Mouse (Mus musculus) MEL (cell line): ENCODE results near the gene Asb17. TPM values are rescaled to one million over a fixed set of nuclear protein-coding genes. Genes with fewer than 3 reads are reported as not detected.

ENCODE experiments used
- DNase-seq: peaks from one replicate; pipeline ENCODE4 v3.0.0; 2011; ENCODE audit warnings: low read depth, low spot score
- H3K27ac ChIP-seq: 2 replicates; pipeline ENCODE4 v1.5.1; 2012; ENCODE audit warnings: low read depth, mild to moderate bottlenecking, control low read depth, low read length, moderate library complexity; ENCODE audit not compliant: control insufficient read depth
- H3K27me3 ChIP-seq, 2 experiments: fragments of 150-350 bp in 1 of 2; sonication (generic) in 1 of 2; 2 replicates each; pipeline ENCODE4 v1.6.1; 2012; ENCODE audit warnings: low read length in 2 of 2, mild to moderate bottlenecking in 2 of 2, improper control_type of control experiment in 1 of 2, moderate library complexity in 1 of 2; ENCODE audit not compliant: insufficient read depth in 2 of 2, control insufficient read depth in 1 of 2
- H3K36me3 ChIP-seq, 2 experiments: 2 replicates each; pipeline ENCODE4 v1.6.1; 2012 to 2014; ENCODE audit warnings: low read length in 2 of 2, improper control_type of control experiment in 1 of 2, inconsistent platforms in 1 of 2, mild to moderate bottlenecking in 1 of 2; ENCODE audit not compliant: insufficient read depth in 2 of 2, control insufficient read depth in 1 of 2
- H3K4me1 ChIP-seq, 2 experiments: fragments of 150-350 bp in 1 of 2; sonication (generic) in 1 of 2; 2 replicates each; pipeline ENCODE4 v1.6.1; 2012; ENCODE audit warnings: low read length in 2 of 2, improper control_type of control experiment in 1 of 2, mild to moderate bottlenecking in 1 of 2; ENCODE audit not compliant: insufficient read depth in 2 of 2, control insufficient read depth in 1 of 2
- H3K4me3 ChIP-seq, 2 experiments: fragments of 150-350 bp in 1 of 2; sonication (generic) in 1 of 2; 2 replicates each; pipeline ENCODE4 v1.5.1; 2012; ENCODE audit warnings: low read depth in 2 of 2, low read length in 2 of 2, mild to moderate bottlenecking in 2 of 2, moderate library complexity in 2 of 2, control low read depth in 1 of 2, improper control_type of control experiment in 1 of 2; ENCODE audit not compliant: control insufficient read depth in 1 of 2, insufficient read depth in 1 of 2
- H3K79me2 ChIP-seq: 2 replicates; pipeline ENCODE4 v1.6.1; 2012; ENCODE audit warnings: mild to moderate bottlenecking, low read length, moderate library complexity; ENCODE audit not compliant: control insufficient read depth, poor library complexity, insufficient read depth
- H3K9ac ChIP-seq: 2 replicates; pipeline ENCODE4 v1.6.1; 2012; ENCODE audit warnings: low read depth, mild to moderate bottlenecking, control low read depth, low read length, moderate library complexity; ENCODE audit not compliant: control insufficient read depth, poor library complexity, severe bottlenecking
- H3K9me3 ChIP-seq: fragments of 150-350 bp; sonication (generic); replicated peaks from 2 replicates; pipeline ENCODE4 v1.6.1; 2012; ENCODE audit warnings: mild to moderate bottlenecking, low read length, improper control_type of control experiment, moderate library complexity; ENCODE audit not compliant: insufficient read depth
- ETS1 ChIP-seq: IDR thresholded peaks from 2 replicates; pipeline ENCODE4 v1.6.1; 2012; ENCODE audit warnings: low read depth, mild to moderate bottlenecking, inconsistent platforms, low read length, improper control_type of control experiment, moderate library complexity
- GATA1 ChIP-seq: IDR thresholded peaks from 2 replicates; pipeline ENCODE4 v1.6.1; 2011; ENCODE audit warnings: low read depth, low read length, improper control_type of control experiment
- HCFC1 ChIP-seq: IDR thresholded peaks from 2 replicates; pipeline ENCODE4 v1.6.1; 2012; ENCODE audit warnings: low read depth, mild to moderate bottlenecking, inconsistent platforms, low read length, improper control_type of control experiment, moderate library complexity
- JUND ChIP-seq: IDR thresholded peaks from 2 replicates; pipeline ENCODE4 v1.6.1; 2011; ENCODE audit warnings: low read depth, mild to moderate bottlenecking, improper control_type of control experiment, low read length
- MAFK ChIP-seq: IDR thresholded peaks from 2 replicates; pipeline ENCODE4 v1.6.1; 2011; ENCODE audit warnings: low read depth, mild to moderate bottlenecking, low read length, improper control_type of control experiment, borderline replicate concordance
- MAX ChIP-seq: IDR thresholded peaks from 2 replicates; pipeline ENCODE4 v1.6.1; 2011; ENCODE audit warnings: low read length, improper control_type of control experiment
- MAZ ChIP-seq: IDR thresholded peaks from 2 replicates; pipeline ENCODE4 v1.6.1; 2012; ENCODE audit warnings: low read depth, mild to moderate bottlenecking, inconsistent platforms, low read length, improper control_type of control experiment
- MEF2A ChIP-seq: IDR thresholded peaks from 2 replicates; pipeline ENCODE4 v1.6.1; 2014; ENCODE audit warnings: low read depth, mild to moderate bottlenecking, inconsistent platforms, low read length, improper control_type of control experiment; ENCODE audit not compliant: poor library complexity, insufficient replicate concordance, severe bottlenecking; ENCODE audit errors: extremely low read depth
- MXI1 ChIP-seq: IDR thresholded peaks from 2 replicates; pipeline ENCODE4 v1.6.1; 2011; ENCODE audit warnings: mild to moderate bottlenecking, low read depth, low read length, improper control_type of control experiment
- NELFE ChIP-seq: IDR thresholded peaks from 2 replicates; pipeline ENCODE4 v1.6.1; 2011; ENCODE audit warnings: low read depth, low read length, improper control_type of control experiment
- NRF1 ChIP-seq: IDR thresholded peaks from 2 replicates; pipeline ENCODE4 v1.6.1; 2014; ENCODE audit warnings: low read depth, mild to moderate bottlenecking, inconsistent platforms, low read length, improper control_type of control experiment, moderate library complexity; ENCODE audit not compliant: poor library complexity, insufficient read depth, severe bottlenecking
- POLR2A ChIP-seq, 2 experiments: IDR thresholded peaks; 2 replicates each; pipeline ENCODE4 v1.6.1; 2011 to 2012; ENCODE audit warnings: low read length in 2 of 2, mild to moderate bottlenecking in 2 of 2, control low read depth in 1 of 2, improper control_type of control experiment in 1 of 2, low read depth in 1 of 2, moderate library complexity in 1 of 2; ENCODE audit not compliant: control insufficient read depth in 1 of 2, insufficient read depth in 1 of 2, poor library complexity in 1 of 2
- POLR2AphosphoS2 ChIP-seq: IDR thresholded peaks from 2 replicates; pipeline ENCODE4 v1.6.1; 2011; ENCODE audit warnings: low read length, improper control_type of control experiment
- POLR2AphosphoS5 ChIP-seq: IDR thresholded peaks from 2 replicates; pipeline ENCODE4 v1.6.1; 2012; ENCODE audit warnings: low read depth, borderline replicate concordance, mild to moderate bottlenecking, inconsistent platforms, low read length, moderate library complexity, mixed read lengths
- RCOR1 ChIP-seq: IDR thresholded peaks from 2 replicates; pipeline ENCODE4 v1.6.1; 2012; ENCODE audit warnings: low read depth, mild to moderate bottlenecking, inconsistent platforms, low read length, improper control_type of control experiment
- SIN3A ChIP-seq: IDR thresholded peaks from 2 replicates; pipeline ENCODE4 v1.6.1; 2012; ENCODE audit warnings: low read length, improper control_type of control experiment, inconsistent platforms
- SMC3 ChIP-seq: IDR thresholded peaks from 2 replicates; pipeline ENCODE4 v1.6.1; 2011; ENCODE audit warnings: low read depth, low read length, improper control_type of control experiment
- TAL1 ChIP-seq: IDR thresholded peaks from 2 replicates; pipeline ENCODE4 v1.6.1; 2012; ENCODE audit warnings: mild to moderate bottlenecking, inconsistent platforms, low read length, moderate library complexity, mixed read lengths
- USF1 ChIP-seq: IDR thresholded peaks from 2 replicates; pipeline ENCODE4 v1.6.1; 2014; ENCODE audit warnings: low read depth, mild to moderate bottlenecking, inconsistent platforms, low read length, improper control_type of control experiment, moderate library complexity
- ZC3H11A ChIP-seq: IDR thresholded peaks from 2 replicates; pipeline ENCODE4 v1.6.1; 2012; ENCODE audit warnings: low read depth, mild to moderate bottlenecking, inconsistent platforms, low read length, improper control_type of control experiment
- polyA plus RNA-seq, 2 experiments: library from polyadenylated mRNA; stranded (reverse) in 1 of 2; unstranded in 1 of 2; fragments of >175 nt in 1 of 2; fragments of >200 nt in 1 of 2; gene quantifications; 2 replicates each; pipeline versions ENCODE4 v1.2.1 to v1.2.4; 2012; ENCODE audit warnings: low replicate concordance in 2 of 2, low read depth in 1 of 2; ENCODE audit not compliant: insufficient read length in 2 of 2, insufficient read depth in 1 of 2, missing spikeins in 1 of 2
- total RNA-seq: library from RNA; depleted of rRNA; stranded (reverse); fragments of 300-350 nt; gene quantifications from 2 replicates; pipeline ENCODE4 v1.2.3, GENCODE M21; 2012

The Asb17 gene
- total and polyA plus RNA-seq, 3 experiments = 5.7 to 9.7 TPM; not detected in 1

DNA sequence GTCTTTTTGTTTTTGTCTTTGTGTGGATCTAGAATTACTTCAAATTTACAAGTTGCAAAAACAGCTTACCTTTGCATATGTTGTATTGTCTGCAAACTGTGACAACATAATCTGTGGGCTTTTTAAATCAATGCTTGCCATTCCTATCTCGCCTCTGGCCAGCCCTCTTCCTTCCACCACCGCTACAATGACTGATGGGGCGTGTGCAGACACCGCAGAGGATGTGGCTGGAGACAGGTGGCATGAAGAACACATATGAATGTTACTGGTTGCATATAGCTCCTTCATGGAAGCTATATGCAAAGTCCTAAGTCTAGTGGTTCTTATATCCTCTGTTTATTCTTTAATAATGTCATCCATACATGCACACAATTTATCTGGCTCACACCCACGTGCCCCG is 53.2 kb downstream of the Asb17 start:
- Histone ChIP-seq H3K9me3 (no peaks in the 10 kb centered on the region), H3K4me3 (no peak overlapping the region), H3K9ac (no peak overlapping the region), H3K4me1 (0 out of 4 replicates have a peak, but pooled peaks cover 0 to 4% of the 10 kb centered on the region in 2 experiments), H3K27me3 (no peaks in the 10 kb centered on the region), H3K36me3 (no peaks in the 10 kb centered on the region; a peak in 1 of 4 replicates), H3K79me2 (no peaks in the 10 kb centered on the region), H3K27ac (no peak overlapping the region)
- TF ChIP-seq USF1 (no peak), JUND (no peak), MAX (no peak), POLR2AphosphoS5 (no peak), NELFE (no peak), MAZ (no peak), GATA1 (no peak), MEF2A (no peak), MXI1 (no peak), TAL1 (no peak), HCFC1 (no peak), SMC3 (no peak), RCOR1 (no peak), ETS1 (no peak)
- DNase-seq = no peak

DNA sequence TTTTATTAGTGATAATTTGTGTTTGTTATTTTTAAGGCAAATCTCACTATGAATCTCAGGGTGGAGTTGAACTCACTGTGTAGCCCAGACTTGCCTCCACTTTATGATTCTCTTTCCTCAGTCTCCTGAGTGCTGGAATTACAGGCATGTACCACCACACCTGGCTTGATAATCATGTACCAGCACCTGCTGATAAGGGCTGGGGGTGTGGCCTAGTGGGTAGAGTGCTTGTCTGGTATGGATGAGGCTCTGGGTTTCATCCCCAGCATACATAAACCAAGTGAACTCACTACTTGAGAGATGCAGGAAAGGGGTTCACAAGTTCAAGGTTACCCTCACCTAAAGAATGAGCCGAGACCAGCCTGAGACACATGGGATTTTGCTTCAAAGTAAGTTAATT is 57.9 kb downstream of the Asb17 start:
- Histone ChIP-seq H3K27ac (no peak overlapping the region), H3K79me2 (peaks cover under 1% of the 10 kb centered on the region; the same call in 1 of the 2 replicates), H3K9ac (no peak overlapping the region), H3K4me3 (no peak overlapping the region), H3K4me1 (0 out of 4 replicates have a peak, but pooled peaks cover 0 to 4% of the 10 kb centered on the region in 2 experiments), H3K9me3 (no peaks in the 10 kb centered on the region), H3K36me3 (peaks cover 2 to 9% of the 10 kb centered on the region in 2 experiments; a peak in 3 of 4 replicates), H3K27me3 (no peaks in the 10 kb centered on the region)
- DNase-seq = no peak
- TF ChIP-seq POLR2A (IDR thresholded peaks at IDR 0.05; ENCODE audit: control insufficient read depth in 1 of 2, insufficient read depth in 1 of 2, low read depth in 1 of 2, low read length in 2 of 2, poor library complexity in 1 of 2) (no peak), MAFK (no peak), TAL1 (no peak), MXI1 (no peak), SIN3A (no peak), ZC3H11A (no peak), POLR2AphosphoS2 (no peak), NRF1 (no peak)
- TF ChIP-seq, all 39 proteins: peak for 0
